Mouse (Mus musculus): ENCODE data around the gene H2-Q1. TPM values are rescaled to one million over a fixed set of nuclear protein-coding genes. Genes with fewer than 3 reads are reported as not detected.
A peak's percentile ranks its signal among the peaks of the same experiment; 100 is the strongest.
"Not testable (repeated sequence)": the region's sequence is repeated elsewhere in the genome, so short reads cannot be mapped to it uniquely, and the experiment has no call there.

Gene H2-Q1
- not detected in 2 replicates for polyA plus RNA-seq (2015; fragmentation: Nextera tagmentation; extraction: Ambion mirVana)

DNA sequence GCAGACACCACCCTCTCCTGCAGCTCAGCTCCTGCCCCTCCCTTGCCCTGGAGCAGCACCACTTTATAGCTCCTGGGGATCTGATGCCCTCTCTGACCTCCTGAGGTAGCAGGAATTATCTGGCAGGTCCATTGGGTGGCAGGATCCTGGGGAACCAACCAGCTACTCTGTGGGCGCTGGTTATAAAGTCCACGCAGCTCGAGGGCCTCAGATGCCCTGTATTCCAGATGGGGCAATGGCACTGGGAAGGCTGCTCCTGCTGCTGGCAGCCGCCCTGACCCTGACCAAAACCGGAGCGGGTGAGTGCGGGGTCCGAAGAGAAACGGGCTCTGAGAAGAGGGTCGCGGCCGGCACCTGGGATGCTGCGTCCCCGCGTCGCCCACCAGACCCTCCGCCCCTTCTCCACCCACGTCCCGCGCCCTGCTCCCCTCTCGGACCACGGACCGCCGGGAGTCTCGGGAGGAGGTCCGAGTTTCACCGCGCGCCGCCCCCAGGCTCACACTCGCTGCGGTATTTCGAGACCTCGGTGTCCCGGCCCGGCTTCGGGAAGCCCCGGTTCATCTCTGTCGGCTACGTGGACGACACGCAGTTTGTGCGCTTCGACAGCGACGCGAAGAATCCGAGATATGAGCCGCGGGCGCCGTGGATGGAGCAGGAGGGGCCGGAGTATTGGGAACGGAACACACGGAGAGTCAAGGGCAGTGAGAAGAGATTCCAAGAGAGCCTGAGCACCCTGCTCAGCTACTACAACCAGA is at the start of gene H2-Q1:
Gene H2-Q1 (plus strand): TSS at position 79 of the 755 bp plus-strand sequence.
- Histone ChIP-seq H3K9me3 (ENCODE audit: low read length) (no peaks in the 10 kb centered on the region), H3K27me3 (ENCODE audit: insufficient read depth, low read length) (peaks cover 36% of the 10 kb centered on the region), H3K36me3 (ENCODE audit: insufficient read depth, low read length) (no peaks in the 10 kb centered on the region), H3K4me3 (ENCODE audit: low read length) (peak within 1 kb of the TSS; percentile 42), H3K27ac (ENCODE audit: low read length) (no peak within 1 kb of the TSS), H3K4me1 (ENCODE audit: insufficient read depth, low read length) (peaks cover 10% of the 10 kb centered on the region), H3K9ac (replicated peaks; ENCODE audit: low read length) (peak within 1 kb of the TSS; percentile 57), H3K4me2 (replicated peaks; ENCODE audit: low read depth, low read length) (peak within 1 kb of the TSS; percentile 64)
- WGBS, result under 1% methylated on average over 48 of the region's 55 CpGs
- ATAC-seq (ENCODE audit: low FRiP score, low TSS enrichment), result no peak

DNA sequence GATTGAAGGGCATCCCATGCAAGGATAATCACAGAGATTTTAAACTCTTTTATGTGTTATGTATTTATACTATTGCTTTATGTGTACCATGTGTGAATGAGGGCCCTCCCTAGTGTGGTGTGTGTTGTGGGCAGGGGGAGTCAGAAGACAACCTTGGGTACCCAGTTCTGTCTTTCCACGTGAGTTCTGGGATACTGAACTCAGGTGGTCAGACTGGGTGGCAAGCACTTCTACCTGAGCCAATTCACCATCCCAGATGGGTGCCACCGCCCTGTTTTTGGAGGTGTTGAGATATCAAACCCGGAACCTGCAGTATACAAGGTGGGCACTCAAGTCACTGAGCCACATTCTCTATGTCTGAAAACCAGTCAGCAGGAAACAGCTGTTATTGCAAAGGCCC is 48.0 kb upstream of the H2-Q1 start:
- no peak for ATAC-seq (ENCODE audit: low FRiP score, low TSS enrichment)
- Histone ChIP-seq H3K9me3 (ENCODE audit: low read length) (no peaks in the 10 kb centered on the region; the same call in 1 of the 2 replicates), H3K36me3 (ENCODE audit: insufficient read depth, low read length) (no peaks in the 10 kb centered on the region), H3K27ac (ENCODE audit: low read length) (no peak overlapping the region), H3K4me1 (ENCODE audit: insufficient read depth, low read length) (no peaks in the 10 kb centered on the region), H3K4me3 (ENCODE audit: low read length) (no peak overlapping the region), H3K4me2 (replicated peaks; ENCODE audit: low read depth, low read length) (no peak overlapping the region), H3K27me3 (ENCODE audit: insufficient read depth, low read length) (peaks cover 11% of the 10 kb centered on the region), H3K9ac (replicated peaks; ENCODE audit: low read length) (no peak overlapping the region)
- 75% methylated on average over 3 of the region's 3 CpGs for WGBS

DNA sequence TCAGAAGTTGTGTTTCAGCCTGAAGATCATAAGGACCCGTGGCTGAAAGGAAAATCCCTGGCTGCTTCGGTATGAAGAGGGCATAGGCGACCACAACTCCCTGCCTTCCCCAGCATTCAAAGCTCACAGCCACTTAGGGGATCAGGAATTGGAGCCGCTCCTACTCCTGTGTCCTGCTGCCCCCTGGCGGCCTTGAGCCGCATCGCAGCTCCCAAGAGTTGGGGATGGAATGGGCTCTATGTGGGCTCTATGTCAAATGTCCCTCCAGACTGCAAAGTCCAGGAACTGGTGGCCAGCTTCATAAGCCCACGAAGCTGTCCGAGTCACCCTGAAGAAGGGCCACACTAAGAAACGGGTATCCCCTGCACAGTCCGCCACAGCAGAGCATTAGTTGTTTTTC is 45.4 kb upstream of the H2-Q1 start:
- Histone ChIP-seq H3K4me3 (ENCODE audit: low read length) (no peak overlapping the region), H3K9ac (replicated peaks; ENCODE audit: low read length) (no peak overlapping the region), H3K4me1 (ENCODE audit: insufficient read depth, low read length) (no peaks in the 10 kb centered on the region), H3K4me2 (replicated peaks; ENCODE audit: low read depth, low read length) (no peak overlapping the region), H3K27ac (ENCODE audit: low read length) (no peak overlapping the region), H3K9me3 (ENCODE audit: low read length) (no peaks in the 10 kb centered on the region; the same call in 1 of the 2 replicates), H3K36me3 (ENCODE audit: insufficient read depth, low read length) (no peaks in the 10 kb centered on the region), H3K27me3 (ENCODE audit: insufficient read depth, low read length) (peaks cover 11% of the 10 kb centered on the region)
- 7% methylated on average over 11 of the region's 11 CpGs for WGBS
- ATAC-seq (ENCODE audit: low FRiP score, low TSS enrichment), result peak; percentile 49

GRCm38 (mm10) chr17:35276304-35276864 is 43.8 kb upstream of the H2-Q1 start:
- H3K9ac ChIP-seq (replicated peaks; ENCODE audit: low read length), result no peak overlapping the region
- ATAC-seq (ENCODE audit: low FRiP score, low TSS enrichment), result no peak
- H3K27ac ChIP-seq (ENCODE audit: low read length), result no peak overlapping the region
- no peak overlapping the region for H3K4me3 ChIP-seq (ENCODE audit: low read length)
- H3K36me3 ChIP-seq (ENCODE audit: insufficient read depth, low read length), result no peaks in the 10 kb centered on the region
- peaks cover 11% of the 10 kb centered on the region for H3K27me3 ChIP-seq (ENCODE audit: insufficient read depth, low read length)
- 10% methylated on average over 13 of the region's 13 CpGs for WGBS
- no peaks in the 10 kb centered on the region; the same call in 1 of the 2 replicates for H3K9me3 ChIP-seq (ENCODE audit: low read length)
- no peak overlapping the region for H3K4me2 ChIP-seq (replicated peaks; ENCODE audit: low read depth, low read length)
- no peaks in the 10 kb centered on the region for H3K4me1 ChIP-seq (ENCODE audit: insufficient read depth, low read length)

GRCm38 (mm10) chr17:35278049-35278448 is 42.2 kb upstream of the H2-Q1 start:
- Histone ChIP-seq H3K27ac (ENCODE audit: low read length) (no peak overlapping the region), H3K9me3 (ENCODE audit: low read length) (no peaks in the 10 kb centered on the region; the same call in 1 of the 2 replicates), H3K36me3 (ENCODE audit: insufficient read depth, low read length) (no peaks in the 10 kb centered on the region), H3K4me1 (ENCODE audit: insufficient read depth, low read length) (no peaks in the 10 kb centered on the region), H3K4me3 (ENCODE audit: low read length) (no peak overlapping the region), H3K4me2 (replicated peaks; ENCODE audit: low read depth, low read length) (no peak overlapping the region), H3K27me3 (ENCODE audit: insufficient read depth, low read length) (peaks cover 11% of the 10 kb centered on the region), H3K9ac (replicated peaks; ENCODE audit: low read length) (no peak overlapping the region)
- 69% methylated on average over 8 of the region's 8 CpGs for WGBS
- no peak for ATAC-seq (ENCODE audit: low FRiP score, low TSS enrichment)

GRCm38 (mm10) chr17:35278957-35279688 is 41.1 kb upstream of the H2-Q1 start:
- Histone ChIP-seq H3K4me2 (replicated peaks; ENCODE audit: low read depth, low read length) (no peak overlapping the region), H3K36me3 (ENCODE audit: insufficient read depth, low read length) (no peaks in the 10 kb centered on the region), H3K4me3 (ENCODE audit: low read length) (no peak overlapping the region), H3K9me3 (ENCODE audit: low read length) (no peaks in the 10 kb centered on the region), H3K27me3 (ENCODE audit: insufficient read depth, low read length) (peaks cover 11% of the 10 kb centered on the region), H3K27ac (ENCODE audit: low read length) (no peak overlapping the region), H3K4me1 (ENCODE audit: insufficient read depth, low read length) (no peaks in the 10 kb centered on the region), H3K9ac (replicated peaks; ENCODE audit: low read length) (no peak overlapping the region)
- WGBS, result 84% methylated on average over 13 of the region's 13 CpGs
- ATAC-seq (ENCODE audit: low FRiP score, low TSS enrichment), result no peak

DNA sequence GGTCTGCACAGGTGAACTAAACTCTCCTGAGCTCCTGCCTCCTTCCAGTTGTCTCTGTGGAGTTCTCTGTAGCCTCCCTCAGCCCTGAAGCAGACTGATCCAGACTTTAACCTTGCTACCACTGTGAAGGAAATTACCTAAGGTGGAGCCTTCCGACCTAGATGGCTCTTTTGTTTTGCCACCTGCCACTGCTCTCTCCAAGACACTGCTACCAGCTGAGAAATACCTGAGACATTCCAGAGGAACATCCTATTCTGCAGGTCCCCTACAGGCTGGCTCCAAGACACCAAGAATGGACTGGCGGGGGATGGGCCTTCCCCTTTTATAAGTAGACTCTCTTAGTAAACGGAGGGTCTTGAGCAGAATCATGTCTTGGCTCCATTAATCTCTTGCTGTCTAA is 39.9 kb upstream of the H2-Q1 start:
- no peak for ATAC-seq (ENCODE audit: low FRiP score, low TSS enrichment)
- no peaks in the 10 kb centered on the region for H3K4me1 ChIP-seq (ENCODE audit: insufficient read depth, low read length)
- H3K4me2 ChIP-seq (replicated peaks; ENCODE audit: low read depth, low read length), result no peak overlapping the region
- H3K9ac ChIP-seq (replicated peaks; ENCODE audit: low read length), result no peak overlapping the region
- no peaks in the 10 kb centered on the region for H3K9me3 ChIP-seq (ENCODE audit: low read length)
- peaks cover 11% of the 10 kb centered on the region for H3K27me3 ChIP-seq (ENCODE audit: insufficient read depth, low read length)
- H3K4me3 ChIP-seq (ENCODE audit: low read length), result no peak overlapping the region
- no peaks in the 10 kb centered on the region for H3K36me3 ChIP-seq (ENCODE audit: insufficient read depth, low read length)
- no peak overlapping the region for H3K27ac ChIP-seq (ENCODE audit: low read length)
- 70% methylated on average over 3 of the region's 3 CpGs for WGBS

DNA sequence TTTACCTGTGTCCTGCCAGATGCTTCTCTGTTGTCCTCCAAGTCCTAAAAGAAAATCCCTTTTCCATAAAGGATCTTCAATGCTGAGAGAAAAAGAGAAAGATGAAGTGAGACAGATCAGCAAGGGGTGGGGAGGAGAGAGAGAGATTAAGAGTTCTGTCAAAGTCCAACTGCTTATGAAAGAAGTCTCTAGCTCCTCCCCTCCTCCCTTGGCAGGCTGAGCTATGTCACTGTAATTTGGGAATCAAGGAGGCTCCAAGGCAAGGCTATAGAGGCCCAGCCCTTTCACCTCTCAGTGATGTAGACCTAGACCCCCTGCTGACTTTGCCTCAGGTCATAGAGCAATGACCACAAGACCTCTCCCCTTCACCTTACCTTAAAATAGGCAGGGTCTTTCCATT is 34.8 kb upstream of the H2-Q1 start:
- Histone ChIP-seq H3K9me3 (ENCODE audit: low read length) (no peaks in the 10 kb centered on the region), H3K27me3 (ENCODE audit: insufficient read depth, low read length) (no peaks in the 10 kb centered on the region), H3K9ac (replicated peaks; ENCODE audit: low read length) (no peak overlapping the region), H3K4me3 (ENCODE audit: low read length) (no peak overlapping the region), H3K4me2 (replicated peaks; ENCODE audit: low read depth, low read length) (no peak overlapping the region), H3K4me1 (ENCODE audit: insufficient read depth, low read length) (no peaks in the 10 kb centered on the region), H3K27ac (ENCODE audit: low read length) (no peak overlapping the region), H3K36me3 (ENCODE audit: insufficient read depth, low read length) (no peaks in the 10 kb centered on the region)
- no peak for ATAC-seq (ENCODE audit: low FRiP score, low TSS enrichment)

DNA sequence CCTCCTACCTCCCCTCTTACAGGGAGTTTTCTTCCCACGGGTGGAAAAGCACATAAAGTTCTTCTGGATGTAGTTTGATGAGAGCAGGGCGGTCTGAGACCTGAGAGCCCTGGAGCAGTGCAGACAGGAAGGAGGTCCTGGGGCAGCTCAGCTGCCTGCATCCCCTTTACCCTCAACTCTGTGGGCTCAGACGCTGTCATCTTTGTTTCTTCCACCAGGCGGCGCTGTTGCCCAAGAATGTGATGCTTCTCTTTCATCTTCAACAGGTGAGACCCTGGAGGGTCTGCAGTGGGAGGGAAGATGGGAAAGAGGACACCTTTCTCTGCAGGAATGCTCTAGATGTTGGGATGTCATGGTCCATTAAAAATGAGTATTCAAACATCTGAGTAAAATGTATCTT is 24.4 kb upstream of the H2-Q1 start:
- WGBS, result 8% methylated on average over 5 of the region's 5 CpGs
- H3K4me1 ChIP-seq (ENCODE audit: insufficient read depth, low read length); ATAC-seq (ENCODE audit: low FRiP score, low TSS enrichment); H3K27me3 ChIP-seq (ENCODE audit: insufficient read depth, low read length); H3K4me3 ChIP-seq (ENCODE audit: low read length); H3K9me3 ChIP-seq (ENCODE audit: low read length); H3K4me2 ChIP-seq (replicated peaks; ENCODE audit: low read depth, low read length); H3K9ac ChIP-seq (replicated peaks; ENCODE audit: low read length); H3K36me3 ChIP-seq (ENCODE audit: insufficient read depth, low read length); H3K27ac ChIP-seq (ENCODE audit: low read length): not testable (repeated sequence)
